Mouse (Mus musculus) bone marrow macrophage, adult 2 months (primary cell): ENCODE measurements around the gene Snx22. TPM values are rescaled to one million over a fixed set of nuclear protein-coding genes. Genes with fewer than 3 reads are reported as not detected.
A peak's percentile ranks its signal among the peaks of the same experiment; 100 is the strongest.

ENCODE experiments used
- H3K27ac ChIP-seq: 2 replicates; pipeline ENCODE4 v1.5.1; 2012; ENCODE audit warnings: low read depth, low read length; ENCODE audit not compliant: insufficient read depth
- H3K4me1 ChIP-seq: 2 replicates; pipeline ENCODE4 v1.6.1; 2012; ENCODE audit warnings: low read length; ENCODE audit not compliant: control insufficient read depth, insufficient read depth
- H3K4me3 ChIP-seq: 2 replicates; pipeline ENCODE4 v1.5.1; 2012; ENCODE audit warnings: mild to moderate bottlenecking, low read length, moderate library complexity; ENCODE audit not compliant: insufficient read depth
- CTCF ChIP-seq: IDR thresholded peaks from 2 replicates; pipeline ENCODE4 v1.5.1; 2012; ENCODE audit warnings: low read depth, mild to moderate bottlenecking, low read length, moderate library complexity
- POLR2A ChIP-seq: IDR thresholded peaks from 2 replicates; pipeline ENCODE4 v1.6.1; 2012; ENCODE audit warnings: mild to moderate bottlenecking, low read depth, low read length, borderline replicate concordance
- polyA plus RNA-seq: library from polyadenylated mRNA; stranded (reverse); fragments of >200 nt; gene quantifications from 2 replicates; pipeline ENCODE4 v1.2.4, GENCODE M21; 2012; ENCODE audit not compliant: missing spikeins, insufficient read depth, insufficient read length

Gene Snx22
- polyA plus RNA-seq: 0.28 and 0.32 TPM in 2 replicates

- peak within 1 kb of the TSS; percentile 60 for H3K4me3 ChIP-seq
- H3K4me1 ChIP-seq: peaks cover 2% of the 10 kb centered on the region; the same call in 1 of the 2 replicates
- TF ChIP-seq POLR2A: no peak
- no peak for TF ChIP-seq CTCF
- H3K27ac ChIP-seq: no peak within 1 kb of the TSS
Observed at GRCm38 (mm10) chr9:66069583-66069982, at the start of gene Snx22. TSS of gene Snx22 (minus strand) at chr9:66069719.

GRCm38 (mm10) chr9:66116890-66117289 is 47.4 kb upstream of the Snx22 start:
- Histone ChIP-seq H3K4me1 (peaks cover 64% of the 10 kb centered on the region), H3K27ac (peak overlapping the region; percentile 80), H3K4me3 (peak overlapping the region; percentile 35)
- TF ChIP-seq POLR2A (no peak), CTCF (no peak)

- TF ChIP-seq CTCF (no peak), POLR2A (no peak)
Observed at GRCm38 (mm10) chr9:66114341-66114740, 44.8 kb upstream of the Snx22 start.

GRCm38 (mm10) chr9:66110611-66111379 is 41.3 kb upstream of the Snx22 start:
- Histone ChIP-seq H3K4me1 (peaks cover 38% of the 10 kb centered on the region), H3K27ac (no peak overlapping the region), H3K4me3 (no peak overlapping the region)
- TF ChIP-seq POLR2A (no peak), CTCF (no peak)

More at GRCm38 (mm10) chr9:66114341-66114740, 44.8 kb upstream of the Snx22 start:
- Histone ChIP-seq H3K27ac (peak overlapping the region; percentile 74), H3K4me3 (no peak overlapping the region), H3K4me1 (peaks cover 63% of the 10 kb centered on the region)

- H3K27ac ChIP-seq: no peak overlapping the region
- peaks cover 33% of the 10 kb centered on the region for H3K4me1 ChIP-seq
- TF ChIP-seq CTCF (no peak), POLR2A (no peak)
- no peak overlapping the region for H3K4me3 ChIP-seq
Observed at GRCm38 (mm10) chr9:66110126-66110525, 40.6 kb upstream of the Snx22 start.

- Histone ChIP-seq H3K27ac (no peak overlapping the region), H3K4me3 (no peak overlapping the region), H3K4me1 (peaks cover 28% of the 10 kb centered on the region)
- TF ChIP-seq CTCF: no peak
- TF ChIP-seq POLR2A: no peak
Observed at GRCm38 (mm10) chr9:66109574-66109973, 40.1 kb upstream of the Snx22 start.

- Histone ChIP-seq H3K27ac (no peak overlapping the region), H3K4me1 (peaks cover 7% of the 10 kb centered on the region), H3K4me3 (no peak overlapping the region)
- TF ChIP-seq POLR2A (no peak), CTCF (no peak)
Observed at GRCm38 (mm10) chr9:66105168-66105567, 35.6 kb upstream of the Snx22 start.

GRCm38 (mm10) chr9:66104601-66105000 is 35.1 kb upstream of the Snx22 start:
- H3K4me3 ChIP-seq: no peak overlapping the region
- H3K27ac ChIP-seq: no peak overlapping the region
- peaks cover 7% of the 10 kb centered on the region for H3K4me1 ChIP-seq
- TF ChIP-seq POLR2A: no peak
- no peak for TF ChIP-seq CTCF

- Histone ChIP-seq H3K27ac (no peak overlapping the region), H3K4me3 (no peak overlapping the region), H3K4me1 (peaks cover 7% of the 10 kb centered on the region)
- TF ChIP-seq POLR2A: no peak
- no peak for TF ChIP-seq CTCF
Observed at GRCm38 (mm10) chr9:66102668-66103067, 33.1 kb upstream of the Snx22 start.

GRCm38 (mm10) chr9:66101577-66101976 is 32.1 kb upstream of the Snx22 start:
- H3K4me1 ChIP-seq: peaks cover 4% of the 10 kb centered on the region
- no peak for TF ChIP-seq CTCF
- no peak for TF ChIP-seq POLR2A
- H3K27ac ChIP-seq: no peak overlapping the region
- no peak overlapping the region for H3K4me3 ChIP-seq

GRCm38 (mm10) chr9:66092664-66093063 is 23.1 kb upstream of the Snx22 start:
- TF ChIP-seq CTCF (no peak), POLR2A (no peak)
- Histone ChIP-seq H3K4me3 (no peak overlapping the region), H3K4me1 (no peaks in the 10 kb centered on the region), H3K27ac (no peak overlapping the region)
